Mouse (Mus musculus): ENCODE results near the gene Angptl7. TPM values are rescaled to one million over a fixed set of nuclear protein-coding genes. Genes with fewer than 3 reads are reported as not detected.

Angptl7 gene
- polyA plus RNA-seq, 1 experiment, result 2.4 TPM

GRCm38 (mm10) chr4:148448853-148449245 is 51.4 kb downstream of the Angptl7 start:
- Histone ChIP-seq H3K4me1 (replicated peaks; ENCODE audit: control insufficient read depth, insufficient read depth, low read length) (peaks cover 22% of the 10 kb centered on the region), H3K4me3 (ENCODE audit: control insufficient read depth, insufficient read depth, low read length) (peak overlapping the region; percentile 68), H3K27me3 (ENCODE audit: control insufficient read depth, insufficient read depth, low read length) (no peaks in the 10 kb centered on the region), H3K36me3 (ENCODE audit: control insufficient read depth, insufficient read depth, low read length) (peaks cover 10% of the 10 kb centered on the region), H3K27ac (ENCODE audit: control insufficient read depth, insufficient read depth, low read length) (no peak overlapping the region)
- DNase-seq, result no peak
- TF ChIP-seq CTCF (IDR thresholded peaks at IDR 0.05; ENCODE audit: borderline replicate concordance, control insufficient read depth, extremely low read depth, insufficient read depth, low read length, poor library complexity) (no peak), POLR2A (IDR thresholded peaks at IDR 0.05; ENCODE audit: control insufficient read depth, extremely low read depth, insufficient read depth, low read length, poor library complexity) (no peak)
- WGBS, result under 1% methylated on average over 15 of the region's 15 CpGs

GRCm38 (mm10) chr4:148448179-148448852 is 51.9 kb downstream of the Angptl7 start, which contains the start of gene Mtor:
Gene Mtor, plus strand, starts transcription at chr4:148448611.
- peak; percentile 95 for DNase-seq
- TF ChIP-seq POLR2A (IDR thresholded peaks at IDR 0.05; ENCODE audit: control insufficient read depth, extremely low read depth, insufficient read depth, low read length, poor library complexity), result peak; percentile 85
- 0 out of 2 replicates have a peak, but pooled peaks have one; percentile 13 for TF ChIP-seq CTCF (IDR thresholded peaks at IDR 0.05; ENCODE audit: borderline replicate concordance, control insufficient read depth, extremely low read depth, insufficient read depth, low read length, poor library complexity)
- peak within 1 kb of the TSS; percentile 28; the same call in 1 of the 2 replicates for H3K27ac ChIP-seq (ENCODE audit: control insufficient read depth, insufficient read depth, low read length)
- H3K27me3 ChIP-seq (ENCODE audit: control insufficient read depth, insufficient read depth, low read length), result no peaks in the 10 kb centered on the region
- WGBS, result under 1% methylated on average over 56 of the region's 56 CpGs
- peaks cover 24% of the 10 kb centered on the region for H3K4me1 ChIP-seq (replicated peaks; ENCODE audit: control insufficient read depth, insufficient read depth, low read length)
- peak within 1 kb of the TSS; percentile 72 for H3K4me3 ChIP-seq (ENCODE audit: control insufficient read depth, insufficient read depth, low read length)
- H3K36me3 ChIP-seq (ENCODE audit: control insufficient read depth, insufficient read depth, low read length), result peaks cover 6% of the 10 kb centered on the region

Other genes starting within 250 kb of the Angptl7 start
- 0.04 and 0.26 TPM in 2 replicates for gene Disp3, start 212.5 kb downstream of the Angptl7 start, polyA plus RNA-seq (2012; rRNA removed)
- 20.0 and 22.6 TPM in 2 replicates for gene Ubiad1, start 55.7 kb downstream of the Angptl7 start, polyA plus RNA-seq (2012; rRNA removed)
- gene Mtor, start 51.8 kb downstream of the Angptl7 start, polyA plus RNA-seq (2012; rRNA removed), result 25.0 and 31.5 TPM in 2 replicates
- 69.1 and 73.4 TPM in 2 replicates for gene Exosc10, start 58.0 kb upstream of the Angptl7 start, polyA plus RNA-seq (2012; rRNA removed)
- gene Srm, start 91.0 kb upstream of the Angptl7 start, polyA plus RNA-seq (2012; rRNA removed), result 98.7 and 110 TPM in 2 replicates
- 3.8 and 4.0 TPM in 2 replicates for gene Masp2, start 102.1 kb upstream of the Angptl7 start, polyA plus RNA-seq (2012; rRNA removed)
- 217 and 252 TPM in 2 replicates for gene Tardbp, start 126.6 kb upstream of the Angptl7 start, polyA plus RNA-seq (2012; rRNA removed)
- 0.31 and 0.34 TPM in 2 replicates for gene Gm572, start 142.9 kb upstream of the Angptl7 start, polyA plus RNA-seq (2012; rRNA removed)